Mouse (Mus musculus): Measurements from ENCODE around the gene Prpf40a. TPM values are rescaled to one million over a fixed set of nuclear protein-coding genes. Genes with fewer than 3 reads are reported as not detected.

Gene Prpf40a
- polyA plus RNA-seq, 1 experiment from 2014 or later, result 157 TPM

DNA sequence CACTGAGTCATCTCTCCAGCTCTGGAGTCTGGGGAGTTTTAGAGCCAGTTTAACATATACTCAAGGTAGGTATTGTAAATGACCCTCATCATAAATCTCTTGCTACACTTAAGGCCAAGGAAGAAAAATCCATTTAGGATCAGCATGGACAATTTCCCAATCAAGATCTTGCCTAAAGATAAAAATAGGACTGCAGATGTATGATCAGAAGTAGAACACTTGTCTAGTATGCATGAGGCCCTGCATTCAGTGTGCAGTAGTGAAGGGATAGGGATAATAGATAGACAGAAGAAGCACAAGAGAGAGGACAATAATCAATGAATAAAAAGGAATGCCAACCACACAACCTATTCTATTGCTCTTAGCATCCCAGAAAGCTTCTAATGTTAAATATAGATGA is 11.2 kb downstream of the Prpf40a start:
- ATAC-seq (replicated peaks; ENCODE audit: low FRiP score), result no peak
- Histone ChIP-seq H3K4me1 (0 out of 2 replicates have a peak, but pooled peaks cover 3% of the 10 kb centered on the region), H3K4me3 (replicated peaks) (no peak overlapping the region), H3K36me3 (peaks cover 25% of the 10 kb centered on the region), H3K4me2 (no peak overlapping the region), H3K9me3 (replicated peaks) (no peaks in the 10 kb centered on the region), H3K27ac (no peak overlapping the region), H3K27me3 (no peaks in the 10 kb centered on the region), H3K9ac (no peak overlapping the region)

DNA sequence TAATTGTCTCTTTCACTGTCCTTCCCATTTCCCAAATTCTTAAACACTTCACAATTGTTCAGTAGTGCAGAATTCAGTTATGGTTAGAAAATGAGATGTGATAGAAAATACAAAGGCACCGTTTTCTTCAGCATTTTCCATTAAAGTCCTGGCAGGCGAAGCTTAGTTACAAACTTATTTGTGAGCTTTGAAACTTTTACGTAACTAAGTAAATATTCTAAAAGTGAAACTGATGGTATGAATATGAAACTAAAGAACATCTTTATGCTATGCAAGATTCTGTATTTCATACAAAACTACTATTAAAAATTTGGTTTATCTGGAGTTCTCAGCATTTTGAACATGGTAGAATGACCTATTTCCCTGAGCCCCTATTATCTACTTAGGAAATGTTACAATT is 12.1 kb downstream of the Prpf40a start:
- no peak for ATAC-seq (replicated peaks; ENCODE audit: low FRiP score)

DNA sequence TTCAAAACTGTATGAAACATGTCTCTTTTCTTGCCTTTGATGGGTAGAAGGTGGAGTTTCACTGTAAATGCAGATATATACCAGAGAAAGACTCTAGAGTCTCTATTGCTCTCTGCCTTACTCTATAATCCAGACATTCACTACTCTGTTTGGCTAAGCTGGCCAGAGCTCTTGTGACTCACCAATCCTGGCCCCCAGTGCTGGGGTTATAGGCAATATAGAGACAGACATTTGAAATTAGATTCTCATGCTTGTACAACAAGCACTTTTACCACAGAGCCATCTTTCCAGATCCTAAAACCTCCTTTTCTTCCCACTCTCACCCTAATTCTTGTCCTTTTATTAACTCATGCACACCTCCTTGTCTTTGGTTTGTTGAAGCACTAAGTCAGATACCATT is 17.1 kb downstream of the Prpf40a start:
- Histone ChIP-seq H3K4me1 (no peaks in the 10 kb centered on the region), H3K4me2 (no peak overlapping the region), H3K27me3 (no peaks in the 10 kb centered on the region), H3K27ac (no peak overlapping the region), H3K9ac (no peak overlapping the region), H3K36me3 (peaks cover 31% of the 10 kb centered on the region), H3K4me3 (replicated peaks) (no peak overlapping the region), H3K9me3 (replicated peaks) (no peaks in the 10 kb centered on the region)
- no peak for ATAC-seq (replicated peaks; ENCODE audit: low FRiP score)

More for the DNA sequence above, 12.1 kb downstream of the Prpf40a start:
- no peak overlapping the region for H3K9ac ChIP-seq
- H3K27ac ChIP-seq, result no peak overlapping the region
- H3K4me3 ChIP-seq (replicated peaks), result no peak overlapping the region
- H3K4me1 ChIP-seq, result 0 out of 2 replicates have a peak, but pooled peaks cover 3% of the 10 kb centered on the region
- H3K27me3 ChIP-seq, result no peaks in the 10 kb centered on the region
- no peak overlapping the region for H3K4me2 ChIP-seq
- no peaks in the 10 kb centered on the region for H3K9me3 ChIP-seq (replicated peaks)
- peaks cover 27% of the 10 kb centered on the region for H3K36me3 ChIP-seq
- 85% methylated on average over 3 of the region's 3 CpGs for WGBS

DNA sequence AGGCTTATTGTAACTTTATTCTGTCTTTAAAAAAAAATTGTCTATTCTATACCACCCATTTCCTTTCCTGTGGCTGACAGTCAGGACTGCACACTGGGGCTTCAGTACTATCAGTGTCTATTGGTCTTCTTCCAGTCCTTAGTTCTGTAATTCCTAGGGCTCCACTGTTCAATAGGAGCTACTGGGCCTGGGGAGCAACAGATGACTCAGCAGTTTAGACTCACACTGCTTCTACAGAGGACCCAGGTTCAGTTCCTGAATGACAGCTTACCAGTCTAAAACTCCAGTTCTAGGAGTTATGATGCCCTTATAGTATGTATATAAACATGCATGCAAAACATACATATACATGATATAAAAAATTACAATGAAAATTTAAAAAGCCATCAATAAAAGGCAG is 44.2 kb downstream of the Prpf40a start:
- Histone ChIP-seq H3K36me3 (peaks cover 54% of the 10 kb centered on the region), H3K9ac (no peak overlapping the region), H3K4me2 (no peak overlapping the region), H3K4me3 (replicated peaks) (no peak overlapping the region), H3K27me3 (no peaks in the 10 kb centered on the region), H3K27ac (no peak overlapping the region), H3K4me1 (no peaks in the 10 kb centered on the region), H3K9me3 (replicated peaks) (no peaks in the 10 kb centered on the region)
- ATAC-seq (replicated peaks; ENCODE audit: low FRiP score), result no peak

DNA sequence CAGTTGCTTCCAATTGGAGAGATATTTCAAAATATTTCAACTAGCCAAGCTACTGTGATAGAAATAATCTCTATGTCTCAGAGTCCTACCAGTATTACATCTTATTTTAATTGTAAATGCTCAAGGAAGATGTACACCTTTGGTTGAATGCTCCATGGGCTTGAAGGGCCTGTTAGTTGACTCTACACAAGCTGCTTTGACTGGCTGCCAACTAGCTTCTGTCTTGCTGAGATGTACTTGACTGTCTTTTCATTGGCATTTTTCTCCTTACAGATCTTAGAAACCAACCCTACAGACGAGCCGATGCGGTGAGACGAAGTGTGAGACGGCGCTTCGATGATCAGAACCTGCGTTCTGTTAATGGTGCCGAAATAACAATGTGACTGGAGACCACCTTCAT is 59.5 kb downstream of the Prpf40a start:
- H3K27me3 ChIP-seq, result no peaks in the 10 kb centered on the region
- H3K9ac ChIP-seq, result no peak overlapping the region
- WGBS, result 95% methylated on average over 9 of the region's 9 CpGs
- no peaks in the 10 kb centered on the region for H3K9me3 ChIP-seq (replicated peaks)
- no peak overlapping the region for H3K4me2 ChIP-seq
- no peak overlapping the region for H3K4me3 ChIP-seq (replicated peaks)
- no peak for ATAC-seq (replicated peaks; ENCODE audit: low FRiP score)
- no peak overlapping the region for H3K27ac ChIP-seq
- no peaks in the 10 kb centered on the region for H3K4me1 ChIP-seq
- H3K36me3 ChIP-seq, result peaks cover 65% of the 10 kb centered on the region

DNA sequence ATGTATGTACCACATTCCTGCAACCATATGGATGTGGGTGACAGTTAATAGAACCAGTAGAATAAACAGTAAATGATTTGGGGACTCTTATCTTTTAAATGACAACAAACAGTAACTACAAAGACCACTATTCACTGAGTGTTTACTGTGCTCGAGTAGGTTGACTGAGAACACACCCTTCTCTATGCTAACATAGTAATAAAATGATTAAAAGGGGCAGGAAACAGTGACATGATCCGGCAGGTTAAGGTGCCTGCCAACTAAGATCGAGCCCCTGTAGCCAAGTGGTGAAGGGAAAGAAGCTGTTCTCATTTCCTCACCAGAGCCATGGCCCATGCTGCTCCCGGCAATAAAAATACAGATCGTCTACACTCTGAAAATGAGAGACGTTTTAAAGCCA is 62.0 kb downstream of the Prpf40a start:
- H3K27ac ChIP-seq, result no peak overlapping the region
- H3K36me3 ChIP-seq, result peaks cover 72% of the 10 kb centered on the region
- H3K4me1 ChIP-seq, result no peaks in the 10 kb centered on the region
- no peaks in the 10 kb centered on the region for H3K27me3 ChIP-seq
- no peak for ATAC-seq (replicated peaks; ENCODE audit: low FRiP score)
- WGBS, result 59% methylated on average over 6 of the region's 6 CpGs
- no peaks in the 10 kb centered on the region for H3K9me3 ChIP-seq (replicated peaks)
- H3K4me3 ChIP-seq (replicated peaks), result no peak overlapping the region
- no peak overlapping the region for H3K4me2 ChIP-seq
- H3K9ac ChIP-seq, result no peak overlapping the region

DNA sequence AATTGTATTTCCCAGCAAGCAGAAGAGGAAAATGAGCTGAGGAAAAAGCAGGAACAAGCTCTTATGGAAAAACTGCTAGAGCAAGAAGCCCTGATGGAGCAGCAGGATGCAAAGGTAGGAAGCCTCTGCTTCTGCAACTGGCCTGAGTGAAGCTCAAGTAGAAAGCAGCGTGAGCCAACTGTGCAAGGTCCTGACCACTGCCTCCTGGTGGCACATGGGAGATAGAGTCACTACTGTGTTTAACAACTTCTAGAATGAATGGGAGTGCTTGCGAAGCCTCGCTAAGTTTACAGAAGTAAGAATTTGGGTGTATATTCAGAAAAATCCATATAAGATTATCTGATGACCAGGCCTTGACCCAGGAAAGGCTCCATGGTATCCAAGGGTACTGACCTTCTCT is 65.1 kb downstream of the Prpf40a start:
- Histone ChIP-seq H3K36me3 (peaks cover 75% of the 10 kb centered on the region), H3K27me3 (no peaks in the 10 kb centered on the region), H3K9me3 (replicated peaks) (no peaks in the 10 kb centered on the region), H3K4me2 (no peak overlapping the region), H3K4me3 (replicated peaks) (no peak overlapping the region), H3K4me1 (no peaks in the 10 kb centered on the region), H3K9ac (no peak overlapping the region), H3K27ac (no peak overlapping the region)
- 90% methylated on average over 3 of the region's 3 CpGs for WGBS
- ATAC-seq (replicated peaks; ENCODE audit: low FRiP score), result no peak

DNA sequence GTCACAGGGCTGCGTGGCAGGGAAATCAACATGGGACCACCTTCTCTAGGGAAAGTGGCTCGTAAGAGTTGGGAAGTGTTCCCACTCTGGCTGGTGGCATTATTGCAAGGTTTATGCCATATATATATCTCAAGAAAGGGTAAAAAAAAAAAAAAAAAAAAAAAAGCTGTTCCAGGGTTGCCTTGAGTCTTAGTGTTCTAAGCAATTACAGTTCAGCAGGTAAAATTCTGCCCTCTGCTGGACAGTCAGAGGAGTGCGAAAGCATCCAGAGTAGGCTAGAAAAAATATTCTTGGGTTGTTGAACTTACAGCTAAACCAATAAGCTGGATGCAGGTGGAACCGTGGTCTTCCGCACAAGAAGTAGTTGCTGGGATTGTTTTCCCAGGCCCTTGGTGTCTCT is 69.3 kb downstream of the Prpf40a start:
- ATAC-seq (replicated peaks; ENCODE audit: low FRiP score), result no peak
- H3K9me3 ChIP-seq (replicated peaks), result no peaks in the 10 kb centered on the region
- H3K27ac ChIP-seq, result no peak overlapping the region
- no peak overlapping the region for H3K9ac ChIP-seq
- H3K4me1 ChIP-seq, result no peaks in the 10 kb centered on the region
- no peak overlapping the region for H3K4me3 ChIP-seq (replicated peaks)
- H3K36me3 ChIP-seq, result peaks cover 71% of the 10 kb centered on the region
- 73% methylated on average over 5 of the region's 5 CpGs for WGBS
- no peak overlapping the region for H3K4me2 ChIP-seq
- H3K27me3 ChIP-seq, result no peaks in the 10 kb centered on the region

DNA sequence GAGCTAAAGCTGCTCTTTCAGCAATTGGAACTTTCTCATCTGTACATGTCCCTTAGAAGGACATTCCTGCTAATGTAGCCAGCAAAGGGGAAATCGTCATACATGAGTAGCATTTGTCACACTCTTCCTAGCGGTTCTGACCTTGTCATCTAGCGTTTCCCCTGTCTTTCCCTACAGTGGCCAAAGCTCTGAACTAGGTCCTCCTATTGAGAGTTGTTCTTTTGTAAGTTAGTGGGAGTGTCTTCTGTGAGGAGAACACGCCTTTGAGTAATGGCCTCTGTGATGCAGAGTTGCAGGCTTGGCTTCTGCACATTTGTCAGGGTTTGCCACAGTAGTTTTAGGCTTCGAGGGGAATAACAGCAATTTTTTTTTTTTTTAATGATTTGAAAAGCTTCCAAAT is 82.5 kb downstream of the Prpf40a start:
- H3K27ac ChIP-seq, result no peak overlapping the region
- peaks cover 86% of the 10 kb centered on the region for H3K36me3 ChIP-seq
- no peak overlapping the region for H3K4me3 ChIP-seq (replicated peaks)
- no peaks in the 10 kb centered on the region for H3K4me1 ChIP-seq
- 82% methylated on average over 5 of the region's 5 CpGs for WGBS
- no peaks in the 10 kb centered on the region for H3K27me3 ChIP-seq
- no peak overlapping the region for H3K4me2 ChIP-seq
- no peak overlapping the region for H3K9ac ChIP-seq
- no peak for ATAC-seq (replicated peaks; ENCODE audit: low FRiP score)
- H3K9me3 ChIP-seq (replicated peaks), result no peaks in the 10 kb centered on the region

DNA sequence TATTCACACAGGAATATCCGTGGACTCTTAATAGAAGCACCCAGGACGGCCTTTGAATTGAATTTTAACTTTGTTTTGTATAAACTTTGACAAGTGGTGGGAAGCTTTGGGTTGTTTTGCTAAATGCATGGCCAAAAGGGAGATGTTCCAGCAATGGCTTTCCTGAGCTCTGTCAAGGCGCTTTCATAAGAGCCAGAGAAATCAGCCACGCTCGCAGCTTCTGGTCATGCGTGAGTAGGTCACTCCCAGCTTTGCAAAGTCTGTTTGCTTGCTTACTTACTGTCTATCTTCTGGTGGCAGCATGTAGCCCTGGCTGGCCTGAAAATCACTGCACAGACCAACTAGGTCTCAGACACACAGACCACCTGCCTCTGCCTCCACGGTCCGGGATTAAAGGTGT is 84.6 kb downstream of the Prpf40a start:
- WGBS, result 88% methylated on average over 8 of the region's 8 CpGs
- H3K4me1 ChIP-seq, result no peaks in the 10 kb centered on the region
- H3K4me3 ChIP-seq (replicated peaks), result no peak overlapping the region
- no peak overlapping the region for H3K4me2 ChIP-seq
- H3K9ac ChIP-seq, result no peak overlapping the region
- no peaks in the 10 kb centered on the region for H3K9me3 ChIP-seq (replicated peaks)
- H3K36me3 ChIP-seq, result peaks cover 83% of the 10 kb centered on the region
- no peak overlapping the region for H3K27ac ChIP-seq
- no peak for ATAC-seq (replicated peaks; ENCODE audit: low FRiP score)
- no peaks in the 10 kb centered on the region for H3K27me3 ChIP-seq

DNA sequence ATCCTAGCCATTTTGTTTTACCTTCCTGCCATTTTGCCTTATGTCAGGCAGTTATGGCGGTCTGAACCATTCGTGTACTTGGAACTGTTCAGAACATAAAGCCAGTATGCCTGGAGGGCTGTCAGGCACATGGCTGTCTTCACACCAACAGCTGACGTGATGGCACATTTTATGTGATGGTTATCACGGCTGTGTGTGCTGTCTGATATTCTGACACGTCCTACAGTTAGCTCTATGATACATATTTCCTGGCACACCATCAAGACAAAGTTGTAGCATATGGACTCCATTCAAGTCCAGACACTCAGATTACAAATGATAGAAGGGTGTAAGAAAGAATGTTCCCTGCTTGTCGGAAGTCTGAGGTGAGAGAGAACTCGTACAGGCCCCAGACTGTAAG is 85.0 kb downstream of the Prpf40a start:
- Histone ChIP-seq H3K27me3 (no peaks in the 10 kb centered on the region), H3K27ac (no peak overlapping the region), H3K4me2 (no peak overlapping the region), H3K9ac (no peak overlapping the region), H3K36me3 (peaks cover 84% of the 10 kb centered on the region), H3K4me1 (no peaks in the 10 kb centered on the region), H3K4me3 (replicated peaks) (no peak overlapping the region), H3K9me3 (replicated peaks) (no peaks in the 10 kb centered on the region)
- WGBS, result 81% methylated on average over 7 of the region's 7 CpGs
- no peak for ATAC-seq (replicated peaks; ENCODE audit: low FRiP score)

DNA sequence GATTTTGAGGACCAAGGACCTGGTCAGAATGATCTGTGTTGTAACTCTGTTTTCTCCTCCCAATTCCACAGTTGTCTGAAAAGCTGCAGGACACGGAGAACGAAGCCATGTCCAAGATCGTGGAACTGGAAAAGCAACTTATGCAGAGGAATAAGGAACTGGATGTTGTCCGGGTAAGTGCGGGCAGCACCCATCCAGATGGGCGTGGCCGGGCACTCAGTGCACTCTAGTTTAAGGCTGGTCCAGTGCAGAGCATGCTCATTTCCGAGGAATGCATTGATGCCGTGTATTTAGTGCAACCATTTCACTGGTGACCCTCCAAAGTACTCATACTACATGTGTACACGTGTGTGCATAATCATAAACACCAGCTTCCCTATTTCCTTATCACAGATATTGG is 85.7 kb downstream of the Prpf40a start:
- ATAC-seq (replicated peaks; ENCODE audit: low FRiP score), result no peak

DNA sequence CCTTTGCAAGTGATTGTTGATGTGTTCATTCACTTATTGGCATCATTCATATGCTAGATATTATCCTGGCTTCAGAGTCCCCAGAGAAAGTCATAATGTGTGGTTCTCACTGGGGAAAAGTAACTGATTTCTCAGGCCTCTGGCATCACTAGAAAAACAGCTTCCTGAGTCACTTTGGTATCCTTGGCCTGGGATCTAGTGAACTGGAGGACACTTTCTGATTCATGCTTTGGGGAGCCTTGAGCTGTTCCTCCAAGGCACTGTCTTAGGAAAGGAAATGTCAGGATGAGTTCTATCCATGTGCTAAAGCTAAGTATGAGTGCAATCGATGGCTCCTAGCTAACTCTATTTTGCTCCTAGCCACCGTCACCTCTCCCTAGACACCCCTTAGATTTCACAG is 88.2 kb downstream of the Prpf40a start:
- peaks cover 67% of the 10 kb centered on the region for H3K36me3 ChIP-seq
- WGBS, result 98% methylated on average over 2 of the region's 2 CpGs
- no peaks in the 10 kb centered on the region for H3K9me3 ChIP-seq (replicated peaks)
- H3K4me2 ChIP-seq, result no peak overlapping the region
- no peaks in the 10 kb centered on the region for H3K4me1 ChIP-seq
- no peak overlapping the region for H3K27ac ChIP-seq
- ATAC-seq (replicated peaks; ENCODE audit: low FRiP score), result no peak
- no peaks in the 10 kb centered on the region for H3K27me3 ChIP-seq
- no peak overlapping the region for H3K9ac ChIP-seq
- no peak overlapping the region for H3K4me3 ChIP-seq (replicated peaks)

More for the DNA sequence above, 85.7 kb downstream of the Prpf40a start:
- Histone ChIP-seq H3K4me3 (replicated peaks) (no peak overlapping the region), H3K9ac (no peak overlapping the region), H3K36me3 (peaks cover 82% of the 10 kb centered on the region), H3K27ac (no peak overlapping the region), H3K27me3 (no peaks in the 10 kb centered on the region), H3K4me1 (no peaks in the 10 kb centered on the region), H3K4me2 (no peak overlapping the region), H3K9me3 (replicated peaks) (no peaks in the 10 kb centered on the region)
- WGBS, result 90% methylated on average over 10 of the region's 10 CpGs
